Mouse (Mus musculus): ENCODE measurements around the gene Adtrp.

Gene Adtrp

DNA sequence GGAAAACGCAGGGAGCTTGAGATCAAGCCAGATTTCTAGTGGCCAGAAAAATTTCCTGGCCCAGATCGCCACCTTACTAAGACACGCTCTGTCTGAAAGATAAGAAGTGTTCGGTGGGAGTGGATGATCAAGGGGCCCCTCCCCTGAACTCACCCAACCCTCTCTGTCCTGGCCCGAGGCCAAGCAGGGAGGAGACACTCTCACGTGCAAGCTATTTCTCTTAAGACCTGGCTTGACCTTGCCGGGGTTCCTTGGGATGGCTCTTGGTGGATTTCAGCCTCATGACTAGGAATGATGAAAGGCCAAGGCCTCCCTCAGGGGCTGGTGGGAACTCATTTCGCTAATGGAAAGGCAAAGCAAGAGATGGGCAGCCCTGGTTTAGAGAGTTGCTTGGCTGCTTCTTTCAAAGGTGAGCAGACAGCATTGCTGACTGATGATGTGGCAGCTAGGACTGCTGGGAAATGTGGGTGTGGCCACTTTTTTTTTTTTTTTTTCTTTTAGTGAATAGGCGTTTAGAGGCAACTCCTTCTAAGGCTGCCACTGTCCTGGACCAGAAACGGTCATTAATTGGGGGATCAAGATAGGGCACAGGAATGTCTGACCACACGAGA, at the start of gene Adtrp:
TSS of gene Adtrp (minus strand) at position 169 of the 611 bp plus-strand sequence.
- DNase-seq = no peak

DNA sequence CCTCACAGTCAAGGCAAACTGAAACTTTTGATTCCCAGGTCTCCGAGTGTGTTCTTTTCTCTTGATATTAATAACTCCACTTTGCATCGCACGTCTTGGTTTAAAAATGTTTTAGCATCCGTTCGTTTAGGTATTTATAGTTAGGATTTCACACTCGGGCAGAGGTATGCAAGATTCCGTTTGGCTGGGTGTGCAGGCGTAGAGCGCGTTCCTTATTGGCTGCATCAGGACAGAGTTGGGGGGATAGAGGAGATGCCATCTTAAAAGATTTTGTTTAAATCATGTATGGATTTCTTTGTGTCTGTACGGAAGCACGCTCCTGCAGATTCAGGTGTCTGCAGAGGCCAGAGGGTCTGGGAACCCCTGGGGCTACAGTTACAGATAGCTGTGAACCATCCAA, 44.5 kb upstream of the Adtrp start:
- DNase-seq = no peak

- DNase-seq = no peak
Observed at GRCm38 (mm10) chr13:41890618-41891017, 43.1 kb upstream of the Adtrp start.

- DNase-seq = no peak
Observed at GRCm38 (mm10) chr13:41890111-41890600, 42.7 kb upstream of the Adtrp start.

GRCm38 (mm10) chr13:41888644-41889043, 41.2 kb upstream of the Adtrp start:
- no peak for DNase-seq

GRCm38 (mm10) chr13:41886120-41886519, 38.6 kb upstream of the Adtrp start:
- no peak for DNase-seq

DNA sequence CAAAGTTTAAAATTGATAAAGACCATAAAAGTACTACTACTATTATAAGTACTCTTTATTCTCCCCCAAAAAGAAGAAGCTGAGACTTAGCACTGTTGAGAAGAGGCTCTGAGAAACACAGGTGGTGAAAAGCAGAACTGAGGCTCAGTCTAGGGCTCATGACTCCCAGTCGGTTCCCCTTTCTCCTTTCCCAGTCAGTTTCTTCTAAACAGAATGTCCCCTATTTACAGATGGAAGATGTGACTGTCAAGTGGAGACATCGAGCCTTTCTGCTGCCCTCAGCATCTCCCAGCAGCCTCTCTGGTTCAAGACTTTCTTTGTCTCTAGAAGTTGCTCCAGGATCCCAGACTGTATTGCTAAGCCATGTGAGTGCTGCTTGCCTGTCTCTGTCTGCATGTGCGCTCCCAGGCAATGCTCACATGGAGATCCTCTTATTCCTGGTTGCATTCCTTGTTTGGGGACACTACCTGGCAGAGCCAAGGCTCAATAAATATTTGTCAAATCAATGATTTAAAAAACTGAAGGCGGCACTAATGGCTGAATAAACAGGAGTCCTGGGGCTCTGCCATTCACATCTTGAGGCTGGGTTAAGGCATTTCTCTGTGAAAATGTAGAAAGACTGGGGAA, 36.3 kb upstream of the Adtrp start:
- no peak for DNase-seq

GRCm38 (mm10) chr13:41881201-41881600, 33.7 kb upstream of the Adtrp start:
- DNase-seq = no peak

DNA sequence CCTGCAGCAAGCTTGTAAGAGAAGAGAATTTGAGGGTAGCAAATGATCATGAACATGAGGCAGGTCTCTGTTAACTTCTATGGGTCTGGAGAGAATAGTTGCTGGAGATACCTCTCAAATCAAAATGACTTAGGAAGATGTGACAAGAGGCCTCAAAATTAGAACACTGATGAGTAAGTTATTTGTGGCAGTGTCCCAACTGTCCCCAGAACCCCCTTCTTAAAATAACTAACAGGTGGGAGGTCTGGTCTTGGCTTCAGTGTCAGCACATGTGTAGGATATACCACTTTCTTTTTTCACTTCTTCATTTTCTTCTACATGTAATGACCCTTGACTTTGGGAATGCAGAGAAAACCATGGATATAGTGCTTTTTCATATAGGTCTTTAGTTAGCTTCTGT, 33.0 kb upstream of the Adtrp start:
- no peak for DNase-seq

DNA sequence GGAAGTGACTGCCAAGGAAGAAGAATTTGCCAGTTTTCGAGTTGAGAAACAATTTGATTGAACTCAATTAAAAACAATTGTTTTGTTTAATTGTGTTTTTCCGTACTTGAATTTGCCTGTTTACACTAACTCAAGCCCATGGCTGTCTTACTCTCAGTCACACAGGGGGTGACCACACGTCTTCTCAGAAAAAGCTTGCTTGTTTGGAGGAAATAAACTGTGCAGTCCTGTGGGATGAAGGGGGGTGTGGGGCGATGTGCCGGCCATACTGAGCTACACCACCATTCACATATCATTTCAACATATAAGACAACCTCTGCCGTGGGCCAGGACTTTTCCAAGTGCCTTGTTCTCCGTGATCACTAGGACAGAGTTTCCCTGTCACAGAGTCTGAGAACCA, 25.2 kb upstream of the Adtrp start:
- DNase-seq = no peak

DNA sequence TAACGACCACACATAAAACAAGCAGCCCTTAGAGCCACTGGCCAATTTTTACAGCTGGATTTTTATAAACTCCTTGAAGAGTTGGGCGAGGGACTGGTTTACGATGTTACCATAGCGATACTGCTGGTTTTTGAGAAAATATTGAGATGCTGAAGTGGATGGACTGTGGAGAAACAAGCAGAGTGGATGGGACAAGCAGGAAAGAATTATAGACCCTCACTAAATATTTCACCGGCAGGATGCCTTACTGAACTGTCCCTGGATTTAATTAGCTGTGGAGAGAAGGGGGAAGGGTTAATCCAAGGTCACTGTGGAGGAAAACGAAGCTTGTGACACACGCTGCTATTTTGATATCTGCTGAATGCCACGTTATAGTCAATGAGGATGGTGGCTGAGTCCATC, 24.7 kb upstream of the Adtrp start:
- DNase-seq = no peak

DNA sequence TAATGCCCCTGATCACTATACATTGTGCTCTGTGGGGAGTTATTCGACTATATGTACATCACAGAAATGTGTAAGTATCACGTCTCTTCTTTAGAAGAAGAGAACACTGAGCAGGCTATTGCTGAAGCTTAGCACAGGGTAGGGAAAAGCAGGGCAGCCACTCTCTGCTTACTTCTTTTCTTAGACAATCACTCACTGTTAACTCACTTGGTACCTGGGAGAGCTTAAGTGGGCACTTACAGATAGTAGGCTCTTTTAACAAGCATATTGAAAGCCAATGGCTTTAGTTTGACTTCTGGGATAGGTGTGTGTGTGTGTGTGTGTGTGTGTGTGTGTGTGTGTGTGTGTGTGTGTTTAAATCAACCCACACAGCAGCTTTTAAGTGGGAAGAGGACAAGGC, 20.0 kb upstream of the Adtrp start:
- DNase-seq = no peak

DNA sequence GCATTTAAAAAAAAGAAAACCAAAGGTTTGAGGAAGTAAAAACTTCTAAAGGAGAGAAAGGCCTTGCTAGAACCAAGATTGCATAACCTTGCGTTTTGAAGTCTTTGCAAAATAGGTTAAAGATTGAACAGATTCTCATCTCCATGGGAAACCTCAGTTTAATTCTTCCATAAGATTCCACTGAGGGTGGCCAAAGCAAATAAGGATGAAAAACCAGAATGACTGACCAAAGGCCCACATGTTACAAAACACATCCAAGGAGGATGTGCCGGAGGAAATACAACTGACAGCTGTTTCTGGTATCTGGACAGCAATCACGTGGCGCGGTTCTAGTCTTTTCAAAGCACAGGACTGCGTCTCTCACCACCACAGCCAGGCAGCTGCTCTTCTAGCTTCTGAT, 18.1 kb upstream of the Adtrp start:
- DNase-seq = no peak

DNA sequence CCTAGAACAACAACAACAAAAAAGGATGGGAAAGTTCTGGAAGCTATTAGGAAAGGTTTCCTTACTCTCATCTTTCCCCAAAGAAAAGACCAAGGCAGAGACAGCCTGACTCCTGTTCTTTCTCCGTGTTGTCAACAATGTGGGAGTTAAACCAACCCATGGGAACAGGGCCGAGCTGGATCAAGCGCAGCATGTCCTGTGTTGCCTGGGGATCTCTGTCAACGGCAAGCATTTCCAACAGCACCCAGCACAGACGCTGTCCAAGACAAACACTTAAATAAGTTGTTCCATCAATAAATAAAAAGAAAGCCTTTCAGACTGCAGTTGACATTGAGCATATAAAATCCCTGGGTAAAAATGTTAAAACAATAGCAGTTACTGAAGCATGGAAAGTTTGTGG, 17.6 kb upstream of the Adtrp start:
- DNase-seq = no peak

DNA sequence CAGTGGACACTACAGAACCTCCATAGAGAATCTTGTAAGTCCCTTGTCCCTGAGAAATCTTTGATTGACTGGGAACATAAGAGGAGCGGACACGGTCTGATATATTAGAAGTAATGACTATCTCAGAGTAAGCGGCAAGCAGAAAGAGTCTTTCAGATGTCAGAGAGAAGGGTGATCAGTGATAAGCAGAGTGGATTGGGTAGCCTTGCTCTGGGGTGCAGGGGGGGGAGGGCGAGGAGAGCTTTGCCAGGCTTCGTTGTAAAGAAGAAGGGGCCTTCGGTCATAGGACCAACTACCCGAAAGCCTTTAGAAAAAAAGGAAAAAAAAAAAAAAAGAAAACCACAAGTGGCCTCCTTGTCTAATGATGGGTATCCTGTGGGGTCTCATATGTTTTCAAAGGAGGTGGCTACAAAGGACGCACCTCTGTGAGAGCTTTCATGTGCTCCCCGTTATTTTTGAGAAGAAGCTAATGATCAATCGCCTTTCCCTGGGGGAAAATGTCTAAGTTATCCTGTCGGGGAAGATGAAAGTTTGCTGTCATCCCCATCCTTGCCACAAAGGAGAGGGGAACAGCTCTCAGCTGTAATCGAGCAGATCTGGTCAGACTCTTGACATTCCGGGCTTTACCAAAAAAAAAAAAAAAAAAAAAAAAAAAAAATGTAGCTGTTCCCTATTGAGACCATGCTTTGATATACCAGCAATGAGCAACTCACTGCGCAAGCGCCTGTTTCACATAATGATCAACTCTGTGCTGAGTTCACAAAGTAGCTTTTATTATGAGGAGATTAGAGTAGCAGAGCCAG, 13.3 kb upstream of the Adtrp start:
- DNase-seq = no peak

DNA sequence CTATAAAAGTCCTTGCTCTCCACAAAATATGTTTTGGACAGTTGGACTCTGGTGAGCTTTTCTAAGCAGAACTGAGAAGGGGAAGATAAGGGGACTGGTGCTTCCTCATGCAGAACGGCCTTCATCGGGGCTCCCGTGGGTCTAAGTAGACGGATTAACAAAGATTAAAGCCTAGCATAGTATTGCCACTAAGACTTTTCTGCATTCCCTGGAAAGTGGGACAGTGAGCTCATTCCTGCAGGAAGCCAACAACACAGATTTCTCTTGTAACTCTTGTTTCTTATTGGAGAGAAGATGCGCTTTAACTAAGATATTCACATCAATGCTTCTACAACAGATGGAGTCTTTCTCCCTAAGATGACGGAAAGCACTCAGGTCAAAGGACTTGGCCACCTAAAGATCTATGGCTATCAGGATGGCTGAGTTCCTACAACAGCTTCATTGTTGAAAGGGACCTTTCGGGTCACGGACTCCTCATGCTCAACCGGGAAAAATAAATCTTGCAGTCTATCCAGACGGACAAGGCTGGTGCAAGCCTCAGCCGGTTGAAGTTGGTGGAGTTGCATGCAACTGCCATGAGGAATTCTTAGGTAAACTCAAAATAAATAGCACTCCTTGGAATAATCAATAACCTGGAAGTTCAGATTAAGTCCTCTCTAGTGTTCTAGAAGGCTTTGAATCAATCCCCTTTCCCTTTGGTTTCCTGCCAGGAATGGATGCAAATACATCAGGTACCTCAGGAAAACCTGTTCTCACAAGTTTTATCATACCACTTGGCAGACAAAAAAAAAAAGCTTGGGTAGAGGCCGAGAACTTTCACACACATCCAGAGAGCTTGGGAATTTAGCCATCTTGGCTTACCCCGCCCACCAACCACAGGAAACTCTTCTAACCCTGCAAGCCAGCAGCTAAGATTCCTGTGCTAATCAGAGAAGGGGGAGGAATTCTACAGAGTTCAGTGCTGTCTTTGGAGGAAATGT, 8.0 kb upstream of the Adtrp start:
- DNase-seq = no peak

DNA sequence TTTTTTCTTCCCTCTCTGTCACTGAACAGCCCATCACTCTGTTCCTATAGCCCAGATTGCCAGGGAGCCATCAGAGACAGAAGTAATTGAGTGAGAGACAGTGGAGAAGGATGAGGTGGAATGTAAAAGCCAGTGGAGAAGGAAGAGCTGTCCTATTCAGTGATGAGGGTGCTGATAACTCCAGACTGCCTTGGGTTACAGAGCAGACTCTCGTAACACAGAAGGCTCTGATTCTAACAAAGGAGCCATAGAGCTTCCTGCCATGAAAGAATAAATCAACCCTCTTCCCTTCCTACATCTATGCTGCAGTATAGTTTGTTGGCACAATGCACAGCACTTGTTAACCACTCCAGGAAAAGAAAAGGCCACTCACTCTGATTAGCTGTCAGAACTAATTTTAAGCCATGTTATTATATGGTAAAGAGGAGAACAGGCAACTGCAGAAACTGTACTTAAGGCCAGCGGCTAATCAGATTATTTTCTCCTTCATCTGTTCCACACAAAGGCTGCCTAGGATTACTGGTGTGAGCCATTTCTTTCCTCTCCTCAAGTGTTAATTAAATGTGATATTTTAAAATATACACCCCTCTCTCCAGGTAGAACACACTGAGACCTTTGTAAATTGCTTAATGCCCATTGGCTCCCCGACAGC, 3.4 kb upstream of the Adtrp start:
- DNase-seq = no peak

- DNase-seq = no peak
Observed at GRCm38 (mm10) chr13:41846516-41846915, 968 bp downstream of the Adtrp start.

GRCm38 (mm10) chr13:41845013-41845412, 2.5 kb downstream of the Adtrp start:
- DNase-seq = no peak

- no peak for DNase-seq
Observed at GRCm38 (mm10) chr13:41844071-41844470, 3.4 kb downstream of the Adtrp start.

DNA sequence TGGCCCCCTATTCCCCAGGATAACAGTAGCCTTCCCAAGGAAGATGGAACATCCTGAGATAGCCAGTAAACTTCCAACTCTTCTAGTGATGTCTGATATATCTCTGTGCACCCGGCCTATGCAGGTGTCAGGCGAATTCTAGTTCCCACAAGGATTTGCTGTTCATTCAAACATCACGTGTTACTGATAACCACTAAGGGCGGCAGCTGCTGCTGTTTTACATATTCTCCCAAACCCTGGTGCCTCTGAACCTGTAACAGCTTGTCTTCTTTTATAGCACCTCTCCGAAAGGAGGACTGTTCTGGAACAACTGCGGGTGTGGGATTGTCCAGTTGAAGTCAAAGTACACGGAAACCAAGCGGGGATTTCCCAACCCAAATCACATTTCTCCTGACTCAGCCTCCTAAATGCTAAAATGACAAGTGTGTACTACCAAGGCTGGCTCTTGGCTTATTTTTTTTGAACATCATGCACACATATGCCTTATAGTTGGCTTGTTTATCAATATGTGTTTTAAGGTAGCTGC, 13.8 kb downstream of the Adtrp start:
- no peak for DNase-seq

DNA sequence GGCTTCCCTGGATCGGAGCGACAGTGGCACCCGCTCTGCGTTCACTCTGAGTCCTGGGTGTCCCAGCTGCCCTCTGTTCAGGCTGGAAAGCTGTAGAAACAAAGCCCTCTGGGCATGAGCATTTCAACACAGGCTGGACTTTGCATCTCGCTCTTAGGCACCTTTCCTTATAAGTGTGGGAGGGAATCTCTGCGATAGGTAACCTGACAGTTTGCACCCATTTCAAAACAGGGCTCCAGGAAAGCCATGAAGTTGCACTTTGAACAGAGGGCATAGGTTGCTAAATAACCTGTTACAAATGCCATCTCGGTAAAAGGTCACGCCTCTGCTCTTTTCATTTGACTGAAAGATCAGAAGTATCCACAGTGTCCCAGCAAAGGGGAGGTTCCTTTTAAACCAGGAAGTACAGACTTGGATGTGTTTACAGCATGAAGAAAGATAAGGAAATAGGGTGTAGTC, 19.2 kb downstream of the Adtrp start:
- DNase-seq = no peak

Measured in right cerebral cortex, adult 18-20 months (tissue).